Mouse (Mus musculus) CH12F3 (cell line): ENCODE data around the gene Usp21.
"Not testable (repeated sequence)": the region's sequence is repeated elsewhere in the genome, so short reads cannot be mapped to it uniquely, and the experiment has no call there.

Source experiments
- in situ Hi-C: fragments of 300-500 bp; cut with MboI; formaldehyde crosslinking; loops from 2 replicates; pipeline ENCODE4 v1.14.3; 2020; ENCODE audit warnings: low sequenced_read_pairs

Usp21 gene

DNA sequence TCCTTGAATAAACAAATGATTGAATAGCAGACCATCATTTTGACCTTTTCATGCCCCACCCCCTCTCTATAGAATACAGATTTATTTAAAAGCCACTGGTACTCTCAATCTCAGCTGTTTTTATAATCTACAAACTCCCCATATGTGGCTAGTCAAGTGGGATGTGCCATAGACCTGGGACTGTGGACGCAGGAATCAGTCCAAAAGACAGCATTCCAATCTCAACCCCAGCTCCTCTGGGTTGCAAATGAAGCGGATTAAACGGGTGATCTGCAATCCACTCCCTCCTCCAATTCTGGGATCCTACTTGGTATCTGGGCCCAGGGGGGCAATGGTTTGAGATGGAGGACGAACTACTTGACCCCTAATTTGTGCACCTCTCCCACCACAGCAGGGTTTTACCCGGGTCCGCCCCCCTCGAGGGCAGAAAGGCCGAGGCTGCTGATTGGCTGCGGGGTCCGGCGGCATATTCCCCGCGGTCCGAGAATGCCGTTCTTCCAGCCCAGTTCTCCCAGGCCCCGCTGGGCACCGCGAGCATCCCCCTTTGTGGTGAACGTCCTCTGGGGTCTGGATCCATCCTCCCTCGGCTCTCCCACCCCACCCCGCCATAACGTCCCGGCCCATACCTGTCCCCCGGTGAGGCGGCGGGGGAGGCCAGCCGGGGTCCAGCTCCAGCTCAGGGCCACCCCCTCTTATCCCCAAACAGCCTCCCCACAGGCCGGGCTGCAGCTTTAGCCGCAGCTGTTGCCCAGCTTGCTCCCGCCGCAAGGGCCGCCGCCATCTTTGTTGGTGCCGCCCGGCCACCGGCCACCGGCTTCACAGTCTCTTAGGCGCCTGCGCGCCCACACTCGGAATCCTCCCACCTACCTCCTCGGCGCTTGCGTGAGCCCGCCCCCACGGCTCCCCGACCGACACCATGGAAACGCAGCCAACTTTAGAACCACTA is at the start of gene Usp21:
TSS of gene Usp21 (minus strand) at position 856 of the 946 bp plus-strand sequence.
- in situ Hi-C loops = no loop called here

DNA sequence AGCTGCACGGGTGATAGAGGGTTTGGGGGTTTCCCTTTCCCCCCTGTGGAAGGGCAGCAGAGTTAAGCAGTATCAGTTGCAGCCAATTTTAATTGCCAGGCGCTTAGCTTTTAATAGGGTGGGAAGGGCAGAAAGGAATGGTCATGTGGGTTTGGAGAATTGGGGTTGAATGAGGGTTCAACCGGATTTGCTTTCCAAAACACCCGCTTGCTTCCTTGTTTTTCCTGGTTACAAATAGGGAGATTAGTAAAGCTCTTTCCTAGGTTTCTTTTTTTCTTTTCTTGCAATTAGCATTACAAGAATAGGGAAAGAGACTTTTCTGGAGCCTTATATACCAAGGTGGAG is 42.4 kb upstream of the Usp21 start:
- in situ Hi-C loops = no loop called here

DNA sequence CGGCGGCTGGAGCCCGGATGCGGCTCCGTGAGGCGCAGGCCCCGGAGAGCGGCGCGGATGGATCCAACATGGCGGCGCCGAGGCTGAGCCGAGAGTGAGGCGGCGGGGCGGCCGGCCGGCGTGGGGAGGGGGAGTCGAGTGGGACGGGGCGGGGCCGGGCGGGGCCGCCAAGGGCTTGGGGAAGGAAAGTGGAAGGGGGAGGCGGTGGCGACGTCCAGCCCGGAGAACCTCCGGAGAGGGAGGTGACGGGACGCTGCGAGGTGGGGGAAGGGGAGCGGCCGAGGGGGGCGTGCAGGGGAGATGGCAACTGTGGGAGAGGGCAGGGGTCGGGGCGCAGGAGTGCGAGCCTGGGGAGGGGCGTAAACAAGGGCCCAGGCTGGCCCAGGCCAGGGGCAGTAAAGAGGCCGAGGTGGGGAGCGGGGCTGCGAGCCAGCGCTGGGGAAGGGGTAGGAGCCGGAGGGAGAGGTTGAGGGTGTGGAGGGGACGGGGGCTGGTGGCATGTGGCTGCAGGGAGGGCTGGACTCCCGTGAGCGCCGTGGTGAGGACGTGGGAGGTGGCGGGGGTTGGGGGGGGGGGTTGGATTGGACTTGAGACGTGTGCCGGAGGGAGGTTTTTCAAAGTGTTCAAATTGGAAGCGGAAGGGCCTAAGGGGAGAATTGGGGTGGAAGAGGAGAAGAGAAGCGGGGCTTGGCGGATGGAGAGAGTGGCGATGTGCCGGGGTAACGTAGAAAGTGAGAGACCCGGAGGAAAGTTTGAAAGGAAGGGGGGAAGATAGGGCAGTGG is 41.8 kb upstream of the Usp21 start:
- in situ Hi-C loops = no loop called here

DNA sequence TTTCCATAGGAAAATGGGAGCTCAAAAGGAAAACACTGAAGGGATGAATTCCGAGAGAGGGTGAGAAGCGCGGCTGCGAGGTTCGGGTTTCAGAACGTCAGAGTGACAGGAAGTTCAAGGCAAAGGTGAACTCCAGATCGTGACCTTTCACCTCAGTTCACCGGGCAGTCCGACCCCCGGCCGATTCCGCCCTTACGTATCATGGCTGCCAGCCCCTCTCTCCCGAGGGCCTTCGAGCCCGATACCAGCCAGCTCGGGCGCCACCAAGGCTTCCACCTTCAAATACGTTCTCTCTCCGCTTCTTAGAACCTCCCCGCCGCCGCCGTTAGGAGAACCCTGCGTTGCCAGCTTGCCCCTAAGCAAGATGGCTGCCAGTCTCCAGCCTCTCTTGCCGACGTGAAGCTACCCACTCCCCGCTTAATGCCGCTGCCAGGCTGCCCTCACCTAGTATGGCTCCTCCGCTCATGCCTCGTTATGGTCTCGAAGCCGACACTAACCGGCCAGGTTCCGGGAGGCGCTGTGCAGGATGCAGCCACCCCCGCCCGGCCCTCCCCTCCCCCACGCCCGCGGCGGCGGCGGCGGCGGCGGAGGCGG is 41.1 kb upstream of the Usp21 start, which contains the start of gene Dedd:
TSS of gene Dedd (plus strand) at position 307 of the 594 bp plus-strand sequence.
- in situ Hi-C loops = no loop called here

DNA sequence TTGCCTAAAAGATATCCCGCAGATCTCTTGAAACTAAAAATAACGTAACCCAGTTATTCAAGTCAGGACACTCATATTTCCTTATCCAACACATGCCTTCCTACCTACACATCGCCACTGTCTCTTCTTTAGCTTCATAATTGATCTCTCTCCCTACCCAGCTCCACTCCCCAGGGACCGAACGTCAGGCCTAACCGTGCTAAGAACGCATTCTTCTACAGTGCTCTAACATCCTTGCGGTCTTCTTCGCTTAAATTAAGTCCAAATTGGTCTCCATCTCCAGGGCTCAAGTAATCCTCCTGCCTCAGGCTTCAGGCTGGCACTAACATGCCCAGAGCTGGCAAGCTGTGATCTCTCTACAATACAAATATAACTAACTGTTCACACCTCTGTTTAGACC is 40.5 kb upstream of the Usp21 start:
- in situ Hi-C loops = no loop called here

DNA sequence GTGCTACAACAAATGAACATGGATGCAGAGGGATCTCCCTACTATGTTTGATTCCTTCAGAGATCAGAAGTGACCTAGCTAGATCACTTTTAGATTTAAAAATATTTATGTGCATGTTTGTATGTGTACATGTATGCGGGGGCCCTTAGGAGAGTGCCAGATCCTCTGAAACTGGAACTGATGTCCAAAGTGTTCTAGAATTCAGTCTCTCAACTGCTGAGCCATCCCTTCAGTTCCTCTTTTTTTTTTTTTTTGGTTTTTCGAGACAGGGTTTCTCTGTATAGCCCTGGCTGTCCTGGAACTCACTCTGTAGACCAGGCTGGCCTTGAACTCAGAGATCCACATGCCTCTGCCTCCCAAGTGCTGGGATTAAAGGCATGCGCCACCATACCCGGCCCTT is 38.8 kb upstream of the Usp21 start:
- in situ Hi-C loops = not testable (repeated sequence)

DNA sequence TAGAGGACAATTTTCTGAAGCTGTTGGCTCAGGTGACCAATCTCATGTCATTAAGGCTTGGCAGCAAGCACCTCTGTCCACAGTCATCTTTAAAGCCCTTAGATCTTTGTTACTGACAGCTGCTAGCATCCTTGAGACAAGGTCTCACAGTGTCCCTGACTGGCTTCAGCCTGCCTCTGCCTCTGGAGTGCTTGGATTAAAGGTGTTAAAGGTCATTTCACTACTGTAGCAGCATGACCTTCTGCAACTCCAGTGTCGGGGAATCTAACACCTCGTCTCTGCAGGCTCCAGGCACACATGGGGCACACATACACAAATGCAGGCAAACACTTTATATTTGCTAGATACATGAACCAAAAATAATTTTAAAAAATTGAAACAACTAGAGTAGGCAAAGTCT is 37.8 kb upstream of the Usp21 start:
- in situ Hi-C loops = no loop called here

DNA sequence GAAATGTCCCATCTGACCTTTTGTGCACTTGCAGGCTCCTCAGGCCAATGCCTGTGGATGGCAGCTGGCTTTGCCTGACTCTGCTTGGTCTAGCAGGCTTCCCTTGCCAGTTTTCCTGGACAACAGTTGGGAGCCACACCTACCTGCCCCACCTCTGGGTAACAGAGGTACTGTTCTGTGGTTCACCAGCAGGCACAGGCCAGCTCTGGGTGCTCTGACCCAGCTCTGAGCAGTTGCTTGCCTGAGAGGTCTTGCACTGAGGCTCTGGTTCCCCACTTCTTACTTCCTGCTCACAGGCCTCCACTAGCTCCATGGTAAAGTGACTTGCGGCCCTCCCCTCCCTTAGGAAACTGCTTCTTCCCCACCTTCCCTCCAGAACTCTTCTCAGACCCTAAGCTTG is 34.2 kb upstream of the Usp21 start:
- in situ Hi-C loops = no loop called here

DNA sequence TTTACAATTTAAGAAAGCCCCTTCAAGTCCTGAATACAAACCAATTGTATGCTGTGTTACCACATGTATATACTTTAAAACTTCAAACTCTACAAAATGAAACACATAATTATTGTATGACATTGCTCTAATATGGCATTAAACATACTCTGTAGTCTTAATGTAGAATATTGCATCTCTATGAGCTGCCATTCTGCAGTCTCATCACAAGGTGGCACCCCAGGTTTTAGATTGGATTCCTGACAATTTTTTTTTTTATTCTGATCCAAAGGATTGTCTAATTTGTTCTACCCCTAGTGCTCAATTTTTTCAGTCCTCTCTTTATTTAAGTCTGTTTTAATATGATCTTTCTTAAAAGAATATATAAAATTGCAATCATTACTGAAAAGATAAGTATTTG is 33.6 kb upstream of the Usp21 start:
- in situ Hi-C loops = no loop called here

DNA sequence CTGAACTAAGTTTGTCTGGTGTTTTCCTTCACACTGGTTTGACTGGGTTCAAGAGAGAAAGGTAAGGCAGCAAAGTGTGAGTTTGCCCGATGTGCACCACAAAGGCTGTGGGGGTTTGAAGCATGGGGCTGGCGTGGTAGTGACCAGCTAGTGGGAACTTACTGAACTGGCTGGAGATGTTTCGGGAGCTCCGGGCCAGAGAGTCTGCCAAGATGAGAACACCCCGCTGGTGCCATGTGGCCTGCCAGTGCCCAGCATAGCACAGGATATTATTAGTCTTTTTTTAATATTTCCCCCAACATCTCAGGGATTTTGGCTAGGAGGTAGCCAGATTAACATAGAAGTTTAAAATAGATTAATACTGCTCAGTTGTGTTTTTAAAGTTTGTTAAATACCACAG is 32.4 kb upstream of the Usp21 start:
- in situ Hi-C loops = no loop called here

DNA sequence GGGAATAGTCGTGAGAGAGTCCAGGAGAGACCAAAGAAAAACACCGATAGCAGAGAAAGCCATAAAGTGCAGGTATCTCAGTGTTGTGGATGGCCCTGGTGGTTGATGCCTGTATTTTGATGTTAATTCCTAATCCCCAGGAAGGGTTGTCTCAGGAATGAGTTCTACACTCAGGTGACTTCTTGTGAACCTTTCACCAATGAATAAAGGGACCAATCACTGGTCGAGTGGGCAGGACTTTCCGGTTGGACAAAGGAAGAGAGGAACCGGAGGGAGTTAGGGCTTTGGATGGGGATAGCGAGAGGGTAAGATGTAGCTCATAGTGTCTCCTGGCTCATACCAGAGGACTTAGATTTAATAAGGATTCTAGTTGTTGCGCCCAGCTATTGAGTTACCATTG is 32.0 kb upstream of the Usp21 start:
- in situ Hi-C loops = no loop called here

DNA sequence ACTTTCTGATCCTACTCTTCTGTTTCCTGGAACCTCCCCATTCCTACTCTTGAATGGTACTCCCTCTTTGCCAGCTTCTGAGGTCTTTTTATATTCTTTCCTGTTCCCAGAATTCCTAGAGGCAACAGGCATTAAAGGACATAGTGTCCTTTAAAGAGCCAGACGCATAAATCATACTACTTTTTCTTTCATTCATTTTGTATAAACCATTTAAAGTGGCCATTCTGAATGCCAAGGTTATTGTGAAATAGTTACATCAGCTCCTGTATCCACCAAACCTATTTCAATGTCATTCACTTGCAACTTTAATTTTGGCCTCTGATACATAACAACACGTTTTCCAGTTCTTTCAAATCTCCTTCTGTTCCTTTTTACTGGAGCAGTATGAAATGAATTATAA is 21.5 kb upstream of the Usp21 start:
- in situ Hi-C loops = no loop called here

DNA sequence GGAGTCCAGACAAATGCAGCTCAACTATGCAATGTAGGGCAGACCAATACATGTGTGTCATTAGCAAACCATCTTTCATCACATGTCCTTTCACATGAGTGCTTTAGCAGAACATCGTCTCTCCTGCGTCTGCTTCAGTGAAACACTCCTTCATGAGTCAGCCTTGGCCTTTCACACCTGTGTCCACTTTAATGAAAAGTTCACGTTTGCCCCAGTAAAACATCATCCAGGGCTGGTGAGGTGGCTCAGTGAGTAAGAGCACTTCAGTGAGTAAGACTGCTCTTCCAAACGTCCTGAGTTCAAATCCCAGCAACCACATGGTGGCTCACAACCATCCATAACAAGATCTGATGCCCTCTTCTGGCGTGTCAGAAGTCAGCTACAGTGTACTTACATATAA is 18.4 kb upstream of the Usp21 start:
- in situ Hi-C loops = not testable (repeated sequence)

DNA sequence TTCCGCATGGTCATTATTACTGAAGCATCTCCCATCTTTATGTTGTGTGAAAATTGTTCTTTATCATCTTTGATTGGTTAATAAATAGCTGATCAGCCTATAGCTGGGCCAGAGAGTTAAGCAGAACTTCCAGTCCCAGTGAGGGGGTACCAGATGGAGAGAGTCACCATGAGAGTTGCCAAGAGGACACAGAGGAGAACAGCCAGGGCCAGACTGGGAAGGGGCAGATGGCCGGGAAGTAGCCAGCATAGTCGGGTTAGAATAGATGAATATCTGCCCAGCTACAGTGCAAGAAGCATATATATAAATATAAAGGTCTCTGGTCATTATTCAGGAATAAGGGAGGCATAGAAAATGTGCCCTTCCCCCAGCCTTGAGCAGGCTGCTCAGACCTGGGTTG is 10.4 kb upstream of the Usp21 start:
- in situ Hi-C loops = no loop called here

DNA sequence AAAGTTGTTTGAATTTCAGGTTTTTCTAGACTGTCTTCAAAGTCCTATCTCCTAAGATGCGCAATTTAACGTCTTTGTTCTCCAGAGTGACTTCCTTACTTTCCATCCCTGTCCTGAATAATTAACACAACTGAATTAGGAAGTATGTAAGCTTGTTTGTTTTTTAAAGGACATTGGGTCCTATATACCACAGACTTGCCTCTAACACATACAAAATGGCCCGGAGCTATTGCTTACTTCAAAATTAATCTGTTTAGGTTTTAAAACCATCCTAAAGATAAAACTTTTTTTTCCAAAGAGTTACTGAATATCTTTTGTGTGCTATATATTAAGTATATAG is 7.2 kb upstream of the Usp21 start:
- in situ Hi-C loops = no loop called here

DNA sequence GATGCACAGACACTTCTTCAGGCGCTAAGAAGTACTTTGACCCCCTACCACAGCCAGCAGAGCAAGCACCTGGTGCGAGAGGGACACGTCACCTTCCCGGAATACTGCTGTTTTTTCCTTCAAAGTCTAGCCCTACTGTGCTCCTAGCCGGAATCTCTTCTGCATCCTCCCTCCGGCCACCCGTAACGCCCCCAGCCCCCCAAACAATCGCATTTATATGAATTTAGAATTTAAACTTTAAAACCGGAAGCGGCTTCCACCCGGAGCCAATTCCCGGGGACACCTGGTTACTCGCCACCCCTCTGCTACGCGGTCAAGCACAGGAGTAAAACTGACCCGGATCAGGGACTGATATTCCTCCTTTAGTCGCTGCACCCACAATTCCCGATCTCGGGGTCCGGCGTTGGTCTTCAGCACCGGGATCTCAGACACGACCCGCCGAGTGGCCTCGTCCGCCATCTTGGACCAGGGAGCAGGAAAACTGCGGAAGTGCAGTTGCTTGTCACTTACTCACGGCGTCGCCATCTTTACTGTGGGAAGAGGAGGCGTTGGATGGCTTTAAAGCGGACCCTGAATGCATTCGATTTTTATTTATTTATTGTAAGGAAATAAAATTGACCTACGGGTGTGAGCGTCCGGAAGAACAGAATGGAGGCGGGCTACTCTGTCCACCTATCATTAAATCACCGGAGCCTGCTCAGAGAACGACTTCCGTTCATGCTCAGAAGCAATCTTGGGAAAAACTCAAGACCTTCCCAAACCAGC is 6.7 kb upstream of the Usp21 start, which contains the start of gene Ufc1:
TSS of gene Ufc1 (minus strand) at position 727 of the 765 bp plus-strand sequence.
- in situ Hi-C loops = no loop called here

DNA sequence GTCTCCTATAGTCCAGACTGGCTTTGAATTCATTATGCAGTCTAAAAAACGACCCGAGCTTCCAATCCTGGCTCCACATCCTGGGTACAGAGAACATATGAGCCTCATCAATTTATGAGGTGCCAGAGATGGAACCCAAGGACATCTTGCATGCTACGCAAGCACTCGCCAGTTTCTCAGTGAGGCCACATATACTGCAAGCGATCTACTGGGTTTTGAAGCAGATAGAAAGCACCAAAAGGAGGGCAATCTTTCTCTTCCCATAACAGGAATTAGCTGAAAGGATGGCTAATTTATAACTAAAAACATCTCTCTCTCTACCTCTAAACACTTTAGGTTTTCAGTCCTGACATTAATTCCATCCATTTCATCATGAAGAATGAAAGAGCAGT is 6.1 kb upstream of the Usp21 start:
- in situ Hi-C loops = no loop called here

DNA sequence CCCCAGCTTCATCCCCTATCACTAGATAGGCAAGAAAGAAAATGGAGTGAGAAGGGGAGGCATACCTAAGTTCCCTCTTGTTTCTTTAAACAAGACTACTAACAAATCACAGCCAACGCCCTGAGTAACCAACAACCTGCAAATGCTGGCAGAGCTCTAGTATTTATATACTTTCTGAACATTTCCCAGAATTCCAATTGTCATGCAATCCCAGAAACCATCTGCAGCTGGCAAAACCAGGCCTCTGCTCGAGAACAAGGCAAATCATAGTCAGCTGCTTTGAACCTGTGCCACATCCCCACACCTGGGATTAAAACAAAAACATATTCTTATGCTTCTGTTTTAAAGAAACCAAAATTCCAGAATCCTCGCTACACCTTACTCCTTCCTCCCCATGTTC is 5.6 kb upstream of the Usp21 start:
- in situ Hi-C loops = no loop called here

DNA sequence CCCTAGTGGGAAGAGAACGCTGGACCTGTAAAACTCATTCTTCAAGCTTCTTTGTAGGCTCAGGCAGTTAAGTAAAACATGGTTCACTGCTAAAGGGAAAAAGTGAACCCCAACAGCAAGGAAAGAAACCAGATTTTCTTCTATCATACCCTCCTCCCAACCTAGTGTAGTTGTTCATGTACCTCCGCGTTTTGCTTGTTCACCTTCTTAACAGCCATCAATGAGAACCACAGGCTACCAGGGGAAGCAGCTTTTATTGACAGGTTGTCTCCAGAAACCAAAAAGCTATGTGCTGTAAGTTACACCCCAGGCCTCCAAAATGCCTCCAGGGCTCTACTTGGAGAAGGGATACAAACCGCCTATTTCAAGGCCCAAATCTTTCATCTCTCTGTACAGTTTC is 537 bp upstream of the Usp21 start:
- in situ Hi-C loops = no loop called here

DNA sequence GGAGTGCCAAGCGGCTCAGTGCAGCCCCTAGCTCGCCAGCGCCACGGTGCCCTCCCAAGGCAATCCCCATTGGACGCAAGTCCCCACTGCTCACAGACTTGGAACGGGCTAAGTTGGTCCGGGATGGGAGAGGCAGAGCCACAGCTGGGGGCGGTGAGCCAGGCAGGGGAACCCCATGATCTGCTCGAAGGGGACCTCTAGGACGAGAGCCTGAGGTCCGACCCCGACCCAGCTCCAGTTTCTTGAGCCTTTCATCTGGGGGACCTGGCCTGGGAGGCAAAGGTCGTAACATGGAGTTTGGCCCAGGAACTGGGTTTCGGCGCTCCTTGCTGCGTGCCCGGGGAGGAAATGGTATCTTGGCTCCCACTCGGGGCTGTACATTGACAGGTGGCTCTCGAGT is 1.3 kb downstream of the Usp21 start:
- in situ Hi-C loops = no loop called here
